Mouse (Mus musculus) spleen, adult 2 months (tissue): Measurements from ENCODE around the gene Itpkb.

Experiments used
- CTCF ChIP-seq: fragments of 200-500 bp; IDR thresholded peaks from 2 replicates; pipeline ENCODE4 v1.5.1; 2011; ENCODE audit warnings: mild to moderate bottlenecking, inconsistent platforms; ENCODE audit not compliant: insufficient read depth, insufficient read length, insufficient replicate concordance; ENCODE audit errors: extremely low read depth
- POLR2A ChIP-seq: fragments of 200-500 bp; IDR thresholded peaks from 2 replicates; pipeline ENCODE4 v1.6.1; 2011; ENCODE audit warnings: low read depth, low read length, inconsistent platforms

DNA sequence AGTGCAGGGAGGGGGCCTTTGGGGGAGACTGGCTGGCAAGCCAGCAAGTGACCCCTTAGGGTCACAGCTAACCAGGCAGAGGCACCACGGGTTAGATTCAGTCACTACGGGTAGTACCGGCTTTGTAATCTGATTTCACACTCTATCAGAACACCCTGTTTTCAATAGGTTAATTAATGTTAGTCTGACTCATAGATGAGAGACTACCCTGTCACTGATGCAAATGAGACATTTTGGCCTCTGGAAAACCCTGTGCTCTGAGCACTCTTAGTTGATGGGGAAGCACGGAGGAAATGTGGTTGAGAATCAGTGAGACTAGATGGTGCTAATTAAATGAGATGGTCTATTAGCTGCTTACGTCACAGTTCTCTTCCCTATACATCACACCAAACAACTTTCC is 26.7 kb upstream of the Itpkb start:
- no peak for TF ChIP-seq CTCF
- TF ChIP-seq POLR2A = no peak
